Mouse (Mus musculus) midbrain, embryonic 10.5 days (tissue): ENCODE results near the gene Bspry. TPM values are rescaled to one million over a fixed set of nuclear protein-coding genes. Genes with fewer than 3 reads are reported as not detected.

ENCODE experiments used
- DNase-seq: peaks from one replicate; pipeline ENCODE4 v3.0.0-alpha.2; 2017; ENCODE audit warnings: low spot score
- H3K27ac ChIP-seq: fragments of 300-500 bp; sonication (generic); replicated peaks from 2 replicates; pipeline ENCODE4 v1.5.1; 2016; ENCODE audit warnings: mild to moderate bottlenecking
- H3K27me3 ChIP-seq: fragments of 300-500 bp; sonication (generic); 2 replicates; pipeline ENCODE4 v1.6.1; 2016; ENCODE audit warnings: low read depth, mild to moderate bottlenecking; ENCODE audit not compliant: poor library complexity, severe bottlenecking
- H3K36me3 ChIP-seq: fragments of 300-500 bp; sonication (generic); 2 replicates; pipeline ENCODE4 v1.6.1; 2016; ENCODE audit warnings: mild to moderate bottlenecking, moderate library complexity
- H3K4me1 ChIP-seq: fragments of 300-500 bp; sonication (generic); 2 replicates; pipeline ENCODE4 v1.6.1; 2016
- H3K4me3 ChIP-seq: fragments of 300-500 bp; sonication (generic); 2 replicates; pipeline ENCODE4 v1.5.1; 2016; ENCODE audit warnings: mild to moderate bottlenecking, moderate library complexity
- H3K9me3 ChIP-seq: fragments of 300-500 bp; sonication (generic); replicated peaks from 2 replicates; pipeline ENCODE4 v1.6.1; 2016; ENCODE audit warnings: mild to moderate bottlenecking
- WGBS: fragments of 180-500 bp; shearing (Covaris S2); methylation state at CpG from one replicate; pipeline ENCODE4 v1.1.7; 2016; 5-methylcytosine and 5-hydroxymethylcytosine counted together
- polyA plus RNA-seq: library from polyadenylated mRNA; unstranded; fragments of >200 nt; fragmentation: Nextera tagmentation; extraction: Ambion mirVana; gene quantifications from 2 replicates; pipeline ENCODE4 v1.2.1, GENCODE M21; 2016

Bspry gene
- polyA plus RNA-seq, 1 experiment from 2014 or later = 0.57 TPM

GRCm38 (mm10) chr4:62519849-62520233 is 40.0 kb downstream of the Bspry start, which contains the start of gene Alad:
Alad (minus strand) TSS chr4:62519918.
- Histone ChIP-seq H3K36me3 (peaks cover 24% of the 10 kb centered on the region), H3K4me1 (peaks cover 59% of the 10 kb centered on the region), H3K27me3 (no peaks in the 10 kb centered on the region), H3K27ac (peak within 1 kb of the TSS; percentile 91), H3K4me3 (peak within 1 kb of the TSS; percentile 82), H3K9me3 (no peaks in the 10 kb centered on the region)
- DNase-seq = peak; percentile 90
- under 1% methylated on average over 37 of the region's 37 CpGs for WGBS

GRCm38 (mm10) chr4:62520892-62521400 is 41.1 kb downstream of the Bspry start:
- no peak for DNase-seq
- Histone ChIP-seq H3K4me3 (peak overlapping the region; percentile 82; the same call in 1 of the 2 replicates), H3K36me3 (peaks cover 24% of the 10 kb centered on the region), H3K9me3 (no peaks in the 10 kb centered on the region), H3K4me1 (peaks cover 53% of the 10 kb centered on the region), H3K27me3 (no peaks in the 10 kb centered on the region), H3K27ac (no peak overlapping the region)
- 91% methylated on average over 2 of the region's 2 CpGs for WGBS

- H3K9me3 ChIP-seq = no peaks in the 10 kb centered on the region
- 0% methylated on average over 59 of the region's 59 CpGs for WGBS
- H3K4me1 ChIP-seq = peaks cover 25% of the 10 kb centered on the region
- peak; percentile 98 for DNase-seq
- H3K27ac ChIP-seq = peak within 1 kb of the TSS; percentile 98
- H3K36me3 ChIP-seq = peaks cover 24% of the 10 kb centered on the region
- no peaks in the 10 kb centered on the region for H3K27me3 ChIP-seq
- H3K4me3 ChIP-seq = peak within 1 kb of the TSS; percentile 92
Observed at GRCm38 (mm10) chr4:62524651-62525488, 45.0 kb downstream of the Bspry start, which contains the start of the genes Pole3 and 4933430I17Rik. Pole3 (minus strand) TSS chr4:62525068. 4933430I17Rik (plus strand) TSS chr4:62525369.

- WGBS = 2% methylated on average over 10 of the region's 10 CpGs
- Histone ChIP-seq H3K27me3 (no peaks in the 10 kb centered on the region), H3K4me3 (peak overlapping the region; percentile 92), H3K36me3 (peaks cover 24% of the 10 kb centered on the region), H3K4me1 (peaks cover 21% of the 10 kb centered on the region), H3K27ac (peak overlapping the region; percentile 98), H3K9me3 (no peaks in the 10 kb centered on the region)
- no peak for DNase-seq
Observed at GRCm38 (mm10) chr4:62525489-62525811, 45.6 kb downstream of the Bspry start.

- Histone ChIP-seq H3K9me3 (no peaks in the 10 kb centered on the region), H3K4me1 (peaks cover 15% of the 10 kb centered on the region), H3K27me3 (no peaks in the 10 kb centered on the region), H3K36me3 (peaks cover 24% of the 10 kb centered on the region), H3K4me3 (no peak overlapping the region), H3K27ac (no peak overlapping the region)
- 71% methylated on average over 2 of the region's 2 CpGs for WGBS
- no peak for DNase-seq
Observed at GRCm38 (mm10) chr4:62526256-62526655, 46.4 kb downstream of the Bspry start.

GRCm38 (mm10) chr4:62527655-62528054 is 47.8 kb downstream of the Bspry start:
- H3K36me3 ChIP-seq = peaks cover 14% of the 10 kb centered on the region
- DNase-seq = no peak
- no peaks in the 10 kb centered on the region for H3K27me3 ChIP-seq
- 78% methylated on average over 4 of the region's 4 CpGs for WGBS
- H3K4me1 ChIP-seq = peaks cover 15% of the 10 kb centered on the region
- H3K27ac ChIP-seq = no peak overlapping the region
- H3K4me3 ChIP-seq = no peak overlapping the region
- H3K9me3 ChIP-seq = no peaks in the 10 kb centered on the region

- Histone ChIP-seq H3K27ac (no peak overlapping the region), H3K27me3 (no peaks in the 10 kb centered on the region), H3K36me3 (no peaks in the 10 kb centered on the region), H3K4me1 (no peaks in the 10 kb centered on the region), H3K9me3 (no peaks in the 10 kb centered on the region; the same call in 1 of the 2 replicates), H3K4me3 (no peak overlapping the region)
- 84% methylated on average over 6 of the region's 6 CpGs for WGBS
- no peak for DNase-seq
Observed at GRCm38 (mm10) chr4:62533729-62534128, 53.9 kb downstream of the Bspry start.

GRCm38 (mm10) chr4:62541802-62542201 is 61.9 kb downstream of the Bspry start:
- WGBS = 90% methylated on average over 3 of the region's 3 CpGs

GRCm38 (mm10) chr4:62543782-62544181 is 63.9 kb downstream of the Bspry start:
- Histone ChIP-seq H3K4me3 (no peak overlapping the region), H3K27me3 (no peaks in the 10 kb centered on the region), H3K9me3 (no peaks in the 10 kb centered on the region), H3K4me1 (0 out of 2 replicates have a peak, but pooled peaks cover 2% of the 10 kb centered on the region), H3K27ac (no peak overlapping the region), H3K36me3 (no peaks in the 10 kb centered on the region)
- DNase-seq = no peak
- WGBS = 87% methylated on average over 6 of the region's 6 CpGs

More at GRCm38 (mm10) chr4:62541802-62542201, 61.9 kb downstream of the Bspry start:
- Histone ChIP-seq H3K36me3 (no peaks in the 10 kb centered on the region), H3K4me3 (no peak overlapping the region), H3K4me1 (0 out of 2 replicates have a peak, but pooled peaks cover 2% of the 10 kb centered on the region), H3K27me3 (no peaks in the 10 kb centered on the region), H3K27ac (no peak overlapping the region), H3K9me3 (no peaks in the 10 kb centered on the region)
- no peak for DNase-seq

GRCm38 (mm10) chr4:62544801-62545200 is 64.9 kb downstream of the Bspry start:
- H3K27ac ChIP-seq = no peak overlapping the region
- H3K4me1 ChIP-seq = 0 out of 2 replicates have a peak, but pooled peaks cover 2% of the 10 kb centered on the region
- no peaks in the 10 kb centered on the region for H3K27me3 ChIP-seq
- H3K4me3 ChIP-seq = no peak overlapping the region
- no peak for DNase-seq
- no peaks in the 10 kb centered on the region for H3K9me3 ChIP-seq
- no peaks in the 10 kb centered on the region for H3K36me3 ChIP-seq

Other genes with a start within 250 kb of the Bspry start
- 20.3 and 28.2 TPM in 2 replicates for gene Zfp37, start 249.0 kb upstream of the Bspry start, polyA plus RNA-seq
- 12.1 and 12.4 TPM in 2 replicates for gene Slc31a2, start 217.5 kb upstream of the Bspry start, polyA plus RNA-seq
- gene Fkbp15, start 119.5 kb upstream of the Bspry start, polyA plus RNA-seq = 17.6 and 21.1 TPM in 2 replicates
- 54.9 and 57.7 TPM in 2 replicates for gene Slc31a1, start 119.3 kb upstream of the Bspry start, polyA plus RNA-seq
- gene Cdc26, start 71.4 kb upstream of the Bspry start, polyA plus RNA-seq = 175 and 185 TPM in 2 replicates
- 34.3 and 35.2 TPM in 2 replicates for gene Prpf4, start 71.3 kb upstream of the Bspry start, polyA plus RNA-seq
- not detected in 2 replicates for gene Rnf183, start 44.8 kb upstream of the Bspry start, polyA plus RNA-seq
- gene Wdr31, start 9.2 kb upstream of the Bspry start, polyA plus RNA-seq = 10.1 and 12.6 TPM in 2 replicates
- 10.9 and 13.3 TPM in 2 replicates for gene Hdhd3, start 23.4 kb downstream of the Bspry start, polyA plus RNA-seq
- gene Alad, start 39.9 kb downstream of the Bspry start, polyA plus RNA-seq = 120 and 123 TPM in 2 replicates
- 140 and 142 TPM in 2 replicates for gene Pole3, start 45.0 kb downstream of the Bspry start, polyA plus RNA-seq
- 1.5 and 1.7 TPM in 2 replicates for gene 4933430I17Rik, start 45.3 kb downstream of the Bspry start, polyA plus RNA-seq
- 29.4 and 41.1 TPM in 2 replicates for gene Rgs3, start 79.8 kb downstream of the Bspry start, polyA plus RNA-seq